Mouse (Mus musculus) heart, embryonic 13.5 days (tissue): ENCODE measurements around the gene Pou2f1. TPM values are rescaled to one million over a fixed set of nuclear protein-coding genes. Genes with fewer than 3 reads are reported as not detected.

Source experiments
- ATAC-seq: fragments of 200-750 bp; cut with Nextera tagmentation; 2 replicates; pipeline ENCODE4 v1.8.0; 2017; ENCODE audit warnings: moderate TSS enrichment; ENCODE audit not compliant: insufficient number of reproducible peaks, low FRiP score, low TSS enrichment; ENCODE audit errors: extremely low read depth
- H3K27ac ChIP-seq: fragments of 300-500 bp; sonication (generic); replicated peaks from 2 replicates; pipeline ENCODE4 v1.5.1; 2015; ENCODE audit warnings: moderate library complexity, mild to moderate bottlenecking, inconsistent platforms
- H3K27me3 ChIP-seq: fragments of 300-500 bp; sonication (generic); replicated peaks from 2 replicates; pipeline ENCODE4 v1.6.1; 2015; ENCODE audit warnings: mild to moderate bottlenecking, inconsistent platforms
- H3K36me3 ChIP-seq: fragments of 300-500 bp; sonication (generic); 2 replicates; pipeline ENCODE4 v1.6.1; 2015; ENCODE audit warnings: mild to moderate bottlenecking, inconsistent platforms
- H3K4me1 ChIP-seq: fragments of 300-500 bp; sonication (generic); 2 replicates; pipeline ENCODE4 v1.6.1; 2015; ENCODE audit warnings: inconsistent platforms
- H3K4me2 ChIP-seq: fragments of 300-500 bp; sonication (generic); 2 replicates; pipeline ENCODE4 v1.6.1; 2015; ENCODE audit warnings: inconsistent platforms, mild to moderate bottlenecking, moderate library complexity
- H3K4me3 ChIP-seq: fragments of 300-500 bp; sonication (generic); 2 replicates; pipeline ENCODE4 v1.5.1; 2015; ENCODE audit warnings: moderate library complexity, mild to moderate bottlenecking, inconsistent platforms
- H3K9ac ChIP-seq: fragments of 300-500 bp; sonication (generic); 2 replicates; pipeline ENCODE4 v1.6.1; 2015; ENCODE audit warnings: inconsistent platforms, mild to moderate bottlenecking, moderate library complexity
- H3K9me3 ChIP-seq: fragments of 300-500 bp; sonication (generic); 2 replicates; pipeline ENCODE4 v1.6.1; 2016; ENCODE audit warnings: inconsistent platforms
- WGBS: fragments of 180-500 bp; shearing (Covaris S2); methylation state at CpG from one replicate; pipeline ENCODE4 v1.1.7; 2015; ENCODE audit warnings: mixed read lengths; 5-methylcytosine and 5-hydroxymethylcytosine counted together
- polyA plus RNA-seq: library from polyadenylated mRNA; unstranded; fragments of >200 nt; fragmentation: Nextera tagmentation; extraction: Ambion mirVana; gene quantifications from 2 replicates; pipeline ENCODE4 v1.2.1, GENCODE M21; 2015

Gene Pou2f1
- 9.3 and 10.2 TPM in 2 replicates for polyA plus RNA-seq

DNA sequence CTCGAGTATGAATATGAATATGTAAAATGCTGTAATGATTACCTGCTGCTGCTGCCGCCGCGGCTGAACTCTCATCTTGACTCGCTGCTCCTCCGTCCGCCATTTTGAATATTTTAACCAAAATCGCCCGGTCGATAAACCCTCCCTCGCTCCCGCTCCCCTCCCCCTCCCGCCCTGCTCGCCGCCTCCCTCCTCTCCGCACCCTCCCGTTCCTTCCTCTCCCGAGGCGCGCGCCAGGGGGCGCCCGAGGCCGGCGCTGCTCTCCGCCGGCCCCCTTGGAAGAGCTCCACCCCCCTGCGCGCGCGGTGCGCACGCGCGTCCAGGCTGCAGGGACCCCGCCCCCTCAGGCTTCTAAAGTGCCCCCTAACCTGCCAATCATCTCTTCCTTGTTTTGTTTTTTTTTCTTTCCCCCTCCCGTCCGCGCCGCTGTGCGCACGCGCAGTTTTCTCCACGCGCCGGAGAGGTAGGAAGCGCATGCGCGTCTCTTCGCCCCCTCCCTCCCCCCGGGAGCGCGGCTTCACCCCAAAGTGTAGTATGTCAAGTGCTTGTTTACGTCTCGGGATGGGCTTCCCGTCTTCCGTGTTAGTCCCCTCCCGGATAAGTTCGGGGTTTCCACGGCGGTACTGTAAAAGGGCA is at the start of gene Pou2f1:
Gene Pou2f1 (minus strand): TSS at position 159 of the 636 bp plus-strand sequence.
- Histone ChIP-seq H3K9ac (peak within 1 kb of the TSS; percentile 98), H3K4me2 (peak within 1 kb of the TSS; percentile 96), H3K36me3 (no peaks in the 10 kb centered on the region), H3K4me1 (peaks cover 32% of the 10 kb centered on the region), H3K27ac (peak within 1 kb of the TSS; percentile 93), H3K27me3 (no peaks in the 10 kb centered on the region), H3K9me3 (no peaks in the 10 kb centered on the region), H3K4me3 (peak within 1 kb of the TSS; percentile 99)
- ATAC-seq: peak; percentile 93
- WGBS: under 1% methylated on average over 58 of the region's 61 CpGs

- peak overlapping the region; percentile 69 for H3K9ac ChIP-seq
- H3K4me2 ChIP-seq: peak overlapping the region; percentile 83
- no peaks in the 10 kb centered on the region for H3K9me3 ChIP-seq
- H3K4me3 ChIP-seq: peak overlapping the region; percentile 53
- 19% methylated on average over 11 of the region's 11 CpGs for WGBS
- no peaks in the 10 kb centered on the region for H3K36me3 ChIP-seq
- peaks cover 22% of the 10 kb centered on the region for H3K27me3 ChIP-seq
- peaks cover 46% of the 10 kb centered on the region for H3K4me1 ChIP-seq
- H3K27ac ChIP-seq: no peak overlapping the region
- ATAC-seq: no peak
These were observed 46.8 kb upstream of the Pou2f1 start for GRCm38 (mm10) chr1:166049046-166049827.

GRCm38 (mm10) chr1:166048230-166048911 is 45.9 kb upstream of the Pou2f1 start:
- Histone ChIP-seq H3K36me3 (no peaks in the 10 kb centered on the region), H3K27ac (no peak overlapping the region; the same call in 1 of the 2 replicates), H3K27me3 (peaks cover 19% of the 10 kb centered on the region), H3K9me3 (no peaks in the 10 kb centered on the region), H3K4me3 (peak overlapping the region; percentile 53), H3K4me1 (peaks cover 52% of the 10 kb centered on the region), H3K9ac (peak overlapping the region; percentile 69), H3K4me2 (peak overlapping the region; percentile 83)
- 1% methylated on average over 23 of the region's 23 CpGs for WGBS
- ATAC-seq: no peak

DNA sequence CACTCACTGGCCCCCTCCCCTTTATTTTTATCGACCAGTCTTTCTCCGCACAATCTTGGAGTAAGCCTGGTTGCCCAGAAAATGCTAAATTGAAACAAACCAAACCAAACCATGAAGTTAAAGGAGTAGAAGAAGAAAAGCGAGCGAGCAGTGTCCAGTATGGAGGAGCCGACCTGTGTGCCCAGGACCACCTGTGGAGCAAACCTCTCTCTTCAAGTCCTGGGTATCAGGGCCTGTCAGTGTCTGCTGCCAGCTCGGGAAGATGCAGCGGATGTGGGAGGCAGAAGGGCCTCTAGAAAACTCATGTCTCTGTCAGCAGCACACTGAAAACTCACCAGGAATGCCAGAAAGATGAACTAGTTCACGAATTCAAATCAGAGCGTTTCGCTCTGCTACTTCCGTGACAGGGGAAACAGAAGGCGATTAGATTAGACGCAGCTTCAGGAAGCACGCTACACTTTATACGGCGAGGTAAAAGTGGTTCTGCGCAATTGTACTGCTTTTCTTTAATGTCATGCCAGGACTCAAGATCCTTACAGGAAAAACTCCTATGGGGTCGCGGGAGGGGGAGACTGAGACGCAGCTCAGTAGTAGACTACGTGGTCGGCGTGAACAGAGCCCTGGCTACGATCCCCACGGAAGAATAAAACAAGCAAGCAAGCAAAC is 45.2 kb upstream of the Pou2f1 start:
- no peaks in the 10 kb centered on the region for H3K36me3 ChIP-seq
- H3K4me1 ChIP-seq: peaks cover 50% of the 10 kb centered on the region
- no peak for ATAC-seq
- H3K27ac ChIP-seq: 0 out of 2 replicates have a peak overlapping the region, but pooled peaks have one; percentile 15
- H3K4me2 ChIP-seq: peak overlapping the region; percentile 83
- peaks cover 19% of the 10 kb centered on the region for H3K27me3 ChIP-seq
- no peaks in the 10 kb centered on the region for H3K9me3 ChIP-seq
- H3K4me3 ChIP-seq: peak overlapping the region; percentile 53
- WGBS: 7% methylated on average over 25 of the region's 25 CpGs
- H3K9ac ChIP-seq: peak overlapping the region; percentile 69

DNA sequence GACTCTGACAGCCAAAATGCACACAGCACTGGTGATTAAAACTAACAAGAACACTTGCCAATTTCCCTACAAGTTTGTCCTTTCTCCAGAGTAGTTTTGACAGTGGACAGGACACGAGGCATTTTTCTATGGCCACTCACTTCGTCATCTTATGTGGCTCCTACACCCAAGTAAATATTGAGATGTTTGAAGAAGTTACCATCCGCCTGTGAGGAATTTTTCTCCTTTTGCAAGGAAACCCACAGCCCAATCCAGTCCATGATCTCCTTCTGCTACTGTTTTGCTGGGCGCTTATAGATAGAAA is 43.4 kb upstream of the Pou2f1 start:
- peaks cover 19% of the 10 kb centered on the region for H3K27me3 ChIP-seq
- H3K4me1 ChIP-seq: peaks cover 50% of the 10 kb centered on the region
- no peak overlapping the region for H3K9ac ChIP-seq
- no peaks in the 10 kb centered on the region for H3K9me3 ChIP-seq
- no peak overlapping the region for H3K4me3 ChIP-seq
- H3K27ac ChIP-seq: 0 out of 2 replicates have a peak overlapping the region, but pooled peaks have one; percentile 46
- peak overlapping the region; percentile 46 for H3K4me2 ChIP-seq
- WGBS: 50% methylated on average over 4 of the region's 4 CpGs
- no peaks in the 10 kb centered on the region for H3K36me3 ChIP-seq
- ATAC-seq: no peak

DNA sequence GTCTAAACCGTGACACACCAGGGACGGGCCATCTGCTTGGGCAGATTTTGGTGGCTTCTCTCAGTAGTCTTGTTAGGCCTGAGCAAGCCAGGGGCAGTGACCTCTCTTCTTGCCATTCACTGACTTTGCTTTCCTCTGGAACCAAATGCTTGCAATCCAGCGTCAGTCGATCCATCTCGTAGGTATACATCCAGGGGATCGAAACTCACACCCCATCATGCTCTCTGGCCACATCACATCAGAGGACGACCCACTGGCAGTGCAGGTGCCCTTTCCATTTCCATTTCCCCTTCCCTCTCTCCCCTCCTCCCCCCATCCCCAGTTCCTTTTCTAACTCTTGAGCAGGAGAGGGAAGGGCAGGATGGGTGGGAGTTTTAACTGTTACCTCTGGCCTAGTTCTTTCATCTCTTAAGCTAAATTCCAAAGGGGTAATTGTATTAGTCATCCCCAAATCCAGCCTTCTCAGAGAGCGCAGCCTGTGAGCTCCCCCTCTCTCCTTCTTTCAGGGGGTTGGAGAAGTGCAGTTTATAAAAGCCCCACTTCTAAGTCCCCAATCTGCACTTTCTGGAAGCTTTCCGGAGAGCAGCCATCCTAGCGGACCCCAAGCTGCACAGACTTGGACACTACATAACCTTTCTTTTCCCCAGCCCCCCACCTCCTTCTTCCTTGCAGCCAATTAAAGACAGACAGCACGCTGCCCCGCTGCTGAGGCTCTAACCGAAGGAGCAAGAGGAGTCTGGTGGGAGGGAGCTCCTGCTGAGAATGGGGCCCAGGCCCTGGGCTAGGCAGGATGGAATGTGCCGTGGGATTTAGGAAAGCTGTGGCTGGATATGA is 42.8 kb upstream of the Pou2f1 start:
- H3K27me3 ChIP-seq: peaks cover 19% of the 10 kb centered on the region
- H3K9ac ChIP-seq: peak overlapping the region; percentile 44
- no peaks in the 10 kb centered on the region for H3K9me3 ChIP-seq
- 0 out of 2 replicates have a peak, but pooled peaks have one; percentile 49 for ATAC-seq
- H3K27ac ChIP-seq: peak overlapping the region; percentile 46; the same call in 1 of the 2 replicates
- H3K4me2 ChIP-seq: peak overlapping the region; percentile 46
- WGBS: 41% methylated on average over 14 of the region's 14 CpGs
- 0 out of 2 replicates have a peak overlapping the region, but pooled peaks have one; percentile 6 for H3K4me3 ChIP-seq
- H3K36me3 ChIP-seq: no peaks in the 10 kb centered on the region
- peaks cover 50% of the 10 kb centered on the region for H3K4me1 ChIP-seq

GRCm38 (mm10) chr1:166043451-166044149 is 41.1 kb upstream of the Pou2f1 start:
- H3K27ac ChIP-seq: no peak overlapping the region
- no peak for ATAC-seq
- H3K4me2 ChIP-seq: peak overlapping the region; percentile 14; the same call in 1 of the 2 replicates
- no peak overlapping the region for H3K9ac ChIP-seq
- peaks cover 13% of the 10 kb centered on the region for H3K27me3 ChIP-seq
- no peaks in the 10 kb centered on the region for H3K36me3 ChIP-seq
- peaks cover 43% of the 10 kb centered on the region for H3K4me1 ChIP-seq
- H3K9me3 ChIP-seq: no peaks in the 10 kb centered on the region
- H3K4me3 ChIP-seq: no peak overlapping the region
- WGBS: 53% methylated on average over 21 of the region's 21 CpGs

- WGBS: 50% methylated on average over 1 of the region's 1 CpGs
These were observed 39.0 kb upstream of the Pou2f1 start for GRCm38 (mm10) chr1:166041501-166041900.

DNA sequence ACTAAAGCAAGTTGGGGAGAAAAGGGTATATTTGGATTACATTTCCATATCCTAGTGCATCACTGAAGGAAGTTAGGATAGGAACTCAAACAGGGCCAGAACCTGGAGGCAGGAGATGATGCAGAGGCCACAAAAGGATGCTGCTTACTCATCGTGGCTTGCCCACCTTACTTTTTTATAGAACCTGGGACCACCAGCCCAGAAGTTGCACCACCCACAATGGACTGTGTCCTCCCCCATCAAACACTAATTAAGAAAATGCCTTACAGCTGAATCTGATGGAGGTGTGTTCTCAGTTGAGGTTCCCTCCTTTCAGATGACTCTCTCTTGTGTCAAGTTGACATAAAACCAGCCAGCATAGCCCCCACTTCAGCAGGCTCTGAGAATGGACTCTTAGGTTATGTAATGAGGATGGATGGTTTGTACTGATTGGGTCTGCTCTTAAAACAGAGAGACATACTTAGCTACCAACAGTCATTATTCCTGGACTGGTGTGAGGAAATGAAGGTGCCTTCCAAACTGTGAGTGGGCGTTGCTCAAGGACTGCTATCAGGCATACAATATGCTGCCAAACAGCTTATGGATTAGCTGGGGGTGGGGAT is 36.4 kb upstream of the Pou2f1 start:
- Histone ChIP-seq H3K36me3 (no peaks in the 10 kb centered on the region), H3K4me1 (peaks cover 10% of the 10 kb centered on the region), H3K9ac (no peak overlapping the region), H3K4me2 (no peak overlapping the region), H3K4me3 (no peak overlapping the region), H3K27me3 (no peaks in the 10 kb centered on the region), H3K9me3 (no peaks in the 10 kb centered on the region), H3K27ac (no peak overlapping the region)
- no peak for ATAC-seq
- WGBS: 86% methylated on average over 2 of the region's 2 CpGs

More at GRCm38 (mm10) chr1:166041501-166041900, 39.0 kb upstream of the Pou2f1 start:
- H3K4me1 ChIP-seq: peaks cover 30% of the 10 kb centered on the region
- H3K4me2 ChIP-seq: no peak overlapping the region
- no peak for ATAC-seq
- no peak overlapping the region for H3K9ac ChIP-seq
- no peaks in the 10 kb centered on the region for H3K36me3 ChIP-seq
- no peaks in the 10 kb centered on the region for H3K9me3 ChIP-seq
- no peak overlapping the region for H3K4me3 ChIP-seq
- H3K27ac ChIP-seq: no peak overlapping the region
- H3K27me3 ChIP-seq: peaks cover 2% of the 10 kb centered on the region; the same call in 1 of the 2 replicates
